31 mouse cellular contexts compared by ENCODE assay signal in the genomic region with DNA sequence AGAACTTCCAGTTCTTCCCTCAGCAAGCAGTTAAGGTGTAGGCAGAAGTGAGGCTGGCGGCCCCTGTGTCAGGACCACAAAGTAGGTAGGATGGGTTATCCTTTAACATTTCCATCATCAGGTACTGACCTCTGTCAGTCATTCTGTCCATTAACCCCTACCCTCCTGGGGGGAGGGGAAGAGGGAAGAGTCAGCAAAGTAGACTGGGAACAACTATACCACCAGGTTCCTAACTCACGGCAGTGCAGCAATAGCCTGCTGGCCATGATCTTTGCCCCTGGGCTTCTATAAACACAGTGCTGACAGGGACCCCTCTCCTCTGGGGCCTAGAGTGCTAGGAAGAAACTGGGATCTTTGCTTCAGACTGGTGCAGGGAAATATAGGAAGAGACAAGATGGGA. TPM values are rescaled to one million over a fixed set of nuclear protein-coding genes. Genes with fewer than 3 reads are reported as not detected.
DNase-seq lines count a peak whose midpoint lies in the region; ATAC-seq lines count a peak whose summit lies in the region.
"Had no signal": no experiment of that assay in that cellular context is flagged by ENCODE, and none has a peak within 500 bp of the region (broad histone marks: within the 10 kb centered on the region; RNA-seq: fewer than 3 reads in every experiment).

No protein-coding gene starts in this region.

- no peak overlapping the region for H3K4me3 ChIP-seq in kidney, embryonic 15.5 days (replicated peaks)
- no peak overlapping the region for H3K4me3 ChIP-seq in liver, embryonic 15.5 days (replicated peaks)
- H3K4me3 ChIP-seq: embryonic facial prominence, embryonic 12.5 days; forebrain, embryonic 15.5 days; gastrocnemius, adult 2 months; hindbrain, embryonic 12.5 days; intestine, embryonic 15.5 days; midbrain, embryonic 10.5 days; midbrain, embryonic 15.5 days; neural tube, embryonic 15.5 days; stomach, embryonic 15.5 days had no signal

- peaks cover 60% of the 10 kb centered on the region for H3K36me3 ChIP-seq in kidney, embryonic 15.5 days
- peaks cover 13% of the 10 kb centered on the region; the same call in 1 of the 2 replicates for H3K36me3 ChIP-seq in liver, embryonic 15.5 days (replicated peaks)
- H3K36me3 ChIP-seq: midbrain, embryonic 15.5 days had no signal

- H3K4me2 ChIP-seq in kidney, embryonic 15.5 days, result no peak overlapping the region
- no peak overlapping the region; the same call in 1 of the 2 replicates for H3K4me2 ChIP-seq in liver, embryonic 15.5 days
- H3K4me2 ChIP-seq: embryonic facial prominence, embryonic 12.5 days; forebrain, embryonic 15.5 days; heart, embryonic 11.5 days; hindbrain, embryonic 12.5 days; intestine, embryonic 15.5 days; lung, embryonic 14.5 days; midbrain, embryonic 15.5 days; neural tube, embryonic 15.5 days; stomach, embryonic 15.5 days had no signal

- no peaks in the 10 kb centered on the region for H3K27me3 ChIP-seq in kidney, embryonic 15.5 days
- no peaks in the 10 kb centered on the region for H3K27me3 ChIP-seq in liver, embryonic 15.5 days
- H3K27me3 ChIP-seq: embryonic facial prominence, embryonic 12.5 days; forebrain, embryonic 15.5 days; hindbrain, embryonic 12.5 days; intestine, embryonic 15.5 days; midbrain, embryonic 15.5 days; neural tube, embryonic 15.5 days; stomach, embryonic 15.5 days had no signal

- H3K9ac ChIP-seq in kidney, embryonic 15.5 days, result no peak overlapping the region
- H3K9ac ChIP-seq in liver, embryonic 15.5 days, result no peak overlapping the region
- H3K9ac ChIP-seq: embryonic facial prominence, embryonic 12.5 days; forebrain, embryonic 15.5 days; hindbrain, embryonic 12.5 days; intestine, embryonic 15.5 days; lung, embryonic 14.5 days; midbrain, embryonic 15.5 days; neural tube, embryonic 15.5 days; stomach, embryonic 15.5 days had no signal

- peak; percentile 30; the same call in 1 of the 2 replicates for ATAC-seq in kidney, embryonic 15.5 days (replicated peaks; ENCODE audit: low FRiP score)
- ATAC-seq in liver, embryonic 15.5 days (ENCODE audit: insufficient read depth), result peak; percentile 49
- ATAC-seq: CD4-positive, CD25-positive, alpha-beta regulatory T cell, adult 4 months; forebrain, embryonic 15.5 days; hindbrain, postnatal 0 days; intestine, embryonic 15.5 days; midbrain, embryonic 15.5 days had no signal

- peak overlapping the region; percentile 41; the same call in 1 of the 2 replicates for H3K27ac ChIP-seq in kidney, embryonic 15.5 days
- no peak overlapping the region for H3K27ac ChIP-seq in liver, embryonic 15.5 days (replicated peaks)
- H3K27ac ChIP-seq: embryonic facial prominence, embryonic 12.5 days; forebrain, embryonic 15.5 days; gastrocnemius, adult 2 months; hindbrain, embryonic 12.5 days; hindbrain, postnatal 0 days; intestine, embryonic 15.5 days; midbrain, embryonic 10.5 days; midbrain, embryonic 15.5 days; neural tube, embryonic 15.5 days; stomach, embryonic 15.5 days had no signal

- WGBS in kidney, embryonic 15.5 days, result 68% methylated on average over 2 of the region's 2 CpGs
- 65% methylated on average over 2 of the region's 2 CpGs for WGBS in liver, embryonic 15.5 days (ENCODE audit: insufficient replicate concordance)

- H3K4me1 ChIP-seq in kidney, embryonic 15.5 days, result peaks cover 41% of the 10 kb centered on the region
- peaks cover 52% of the 10 kb centered on the region for H3K4me1 ChIP-seq in liver, embryonic 15.5 days (replicated peaks)

- DNase-seq in kidney, adult 18-20 months, result no peak
- peak; percentile 40 for DNase-seq in liver
- no peak for DNase-seq in embryo, embryonic 11 days
- DNase-seq in thymus, postnatal 25 days, result no peak
- DNase-seq in urinary bladder, postnatal 14 days (ENCODE audit: low spot score), result no peak
- DNase-seq: adrenal gland, postnatal 14 days; cerebellum, adult 11 months; cerebellum, adult 9-10 months; cerebellum, postnatal 36 days; gastrocnemius, adult 2 months; gastrocnemius, postnatal 36 days; heart, adult 18-20 months; heart, postnatal 36 days; left cerebral cortex, postnatal 4 days; lung, embryonic 14.5 days; lung, postnatal 14 days; retina, postnatal 1 day; right cerebral cortex, postnatal 14 days had no signal

- no peaks in the 10 kb centered on the region for H3K9me3 ChIP-seq in kidney, embryonic 15.5 days (replicated peaks)
- no peaks in the 10 kb centered on the region for H3K9me3 ChIP-seq in liver, embryonic 15.5 days (replicated peaks)
- H3K9me3 ChIP-seq: embryonic facial prominence, embryonic 12.5 days; forebrain, embryonic 15.5 days; hindbrain, embryonic 12.5 days; intestine, embryonic 15.5 days; midbrain, embryonic 10.5 days; midbrain, embryonic 15.5 days; neural tube, embryonic 15.5 days; stomach, embryonic 15.5 days had no signal

RNA-seq across cellular contexts. Expression of a gene that starts 5.8 kb away (rescaled TPM):
- 485 and 491 TPM in 2 replicates for polyA plus RNA-seq in kidney, embryonic 15.5 days (2015; fragmentation: Nextera tagmentation; extraction: Ambion mirVana)
- polyA plus RNA-seq in liver, embryonic 15.5 days (2015; fragmentation: Nextera tagmentation; extraction: Ambion mirVana), result 208 and 233 TPM in 2 replicates

RNA-seq across cellular contexts. Expression of a gene that starts 48.3 kb away (rescaled TPM):
- 14.4 and 16.6 TPM in 2 replicates for polyA plus RNA-seq in kidney, embryonic 15.5 days (2015; fragmentation: Nextera tagmentation; extraction: Ambion mirVana)
- 1.9 and 2.1 TPM in 2 replicates for polyA plus RNA-seq in liver, embryonic 15.5 days (2015; fragmentation: Nextera tagmentation; extraction: Ambion mirVana)
- polyA plus RNA-seq: CD4-positive, CD25-positive, alpha-beta regulatory T cell, adult 4 months had no signal

RNA-seq across cellular contexts. Expression of a gene that starts 53.8 kb away (rescaled TPM):
- polyA plus RNA-seq in kidney, embryonic 15.5 days (2015; fragmentation: Nextera tagmentation; extraction: Ambion mirVana), result 8.2 and 12.7 TPM in 2 replicates
- 155 and 223 TPM in 2 replicates for polyA plus RNA-seq in liver, embryonic 15.5 days (2015; fragmentation: Nextera tagmentation; extraction: Ambion mirVana)
- polyA plus RNA-seq: CD4-positive, CD25-positive, alpha-beta regulatory T cell, adult 4 months had no signal

Comparison
In these comparisons a context has a peak if more than half of its experiments do, and no peak if none do; other contexts are left out.
1. RNA of a gene that starts 53.8 kb away (polyA plus RNA-seq): 155 to 223 TPM in liver, embryonic 15.5 days; 8.2 to 12.7 TPM in kidney, embryonic 15.5 days; every median in the first group is over 10 times any median in the second.